Mouse (Mus musculus) fibroblast of lung, adult 2 months (primary cell): ENCODE data around the gene Tmod3.
"Not testable (repeated sequence)": the region's sequence is repeated elsewhere in the genome, so short reads cannot be mapped to it uniquely, and the experiment has no call there.

ENCODE experiments used
- DNase-seq: peaks from one replicate; pipeline ENCODE4 v3.0.0-alpha.2; 2011; ENCODE audit warnings: low read depth

The Tmod3 gene

DNA sequence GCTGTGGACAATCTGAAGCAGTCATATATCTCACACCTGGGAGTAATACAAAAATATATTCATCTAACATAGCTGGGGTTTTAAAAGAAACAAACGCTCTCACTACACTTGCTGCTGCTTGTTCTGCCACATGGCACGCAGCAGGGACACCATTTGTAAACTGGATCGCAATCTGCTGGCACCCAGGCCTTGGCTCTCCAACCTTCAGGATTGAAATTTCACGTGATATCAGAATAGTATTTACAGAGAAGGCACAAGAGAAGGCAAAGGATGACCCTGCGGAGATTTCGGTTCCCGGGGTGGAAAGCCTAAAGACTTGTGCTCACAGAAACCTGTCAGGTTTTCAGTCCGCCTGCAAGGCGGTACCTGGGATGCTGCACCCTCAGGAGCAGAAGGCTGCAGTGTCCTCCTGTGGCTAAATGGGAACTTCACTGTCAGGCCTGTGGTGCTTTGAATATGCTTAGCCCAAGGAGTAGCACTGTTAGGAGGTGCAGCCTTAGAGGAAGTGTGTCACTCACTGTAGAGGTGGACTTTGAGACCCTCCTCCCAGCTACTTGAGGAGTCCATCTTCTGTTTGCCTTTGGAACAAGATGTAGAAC lies 65.0 kb downstream of the Tmod3 start:
- DNase-seq: no peak

DNA sequence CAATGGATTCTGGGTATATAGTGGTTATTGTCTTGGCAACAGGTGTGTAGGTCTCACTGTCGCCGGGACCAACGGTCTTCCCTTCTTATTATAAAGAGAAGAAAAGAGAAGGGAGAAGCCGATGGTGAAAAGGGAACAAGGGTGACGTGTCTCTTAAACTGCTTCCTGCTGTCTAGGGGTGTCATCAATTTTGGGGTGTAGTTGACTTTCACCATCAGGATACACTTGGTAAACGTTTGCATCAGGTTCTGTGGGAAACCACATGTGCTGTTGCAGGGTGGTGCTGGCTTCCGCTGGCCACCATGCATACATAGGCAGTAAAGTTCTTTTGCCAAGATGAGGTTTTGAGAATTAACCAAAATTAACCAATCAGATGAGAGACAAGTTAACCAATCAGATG lies 71.2 kb downstream of the Tmod3 start:
- not testable (repeated sequence) for DNase-seq

DNA sequence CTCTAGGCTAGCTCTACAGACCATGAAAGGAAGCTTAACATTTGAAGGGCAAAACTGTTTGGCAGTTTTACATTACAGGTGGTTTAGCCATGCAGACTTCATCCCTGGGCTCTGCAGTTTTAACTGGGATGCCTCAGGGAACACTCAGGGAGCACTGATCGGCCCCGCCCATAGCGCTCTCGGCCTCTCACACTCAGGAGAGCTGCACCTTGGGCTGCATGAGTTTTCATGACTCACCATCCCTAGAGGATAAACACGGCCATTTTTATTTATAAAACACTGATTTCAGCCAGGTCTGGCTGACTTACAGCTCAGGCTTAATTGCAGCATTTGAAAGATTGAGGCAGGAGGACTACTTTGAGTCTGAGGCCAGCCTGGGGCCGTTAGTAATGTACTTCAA lies 74.2 kb downstream of the Tmod3 start:
- no peak for DNase-seq

DNA sequence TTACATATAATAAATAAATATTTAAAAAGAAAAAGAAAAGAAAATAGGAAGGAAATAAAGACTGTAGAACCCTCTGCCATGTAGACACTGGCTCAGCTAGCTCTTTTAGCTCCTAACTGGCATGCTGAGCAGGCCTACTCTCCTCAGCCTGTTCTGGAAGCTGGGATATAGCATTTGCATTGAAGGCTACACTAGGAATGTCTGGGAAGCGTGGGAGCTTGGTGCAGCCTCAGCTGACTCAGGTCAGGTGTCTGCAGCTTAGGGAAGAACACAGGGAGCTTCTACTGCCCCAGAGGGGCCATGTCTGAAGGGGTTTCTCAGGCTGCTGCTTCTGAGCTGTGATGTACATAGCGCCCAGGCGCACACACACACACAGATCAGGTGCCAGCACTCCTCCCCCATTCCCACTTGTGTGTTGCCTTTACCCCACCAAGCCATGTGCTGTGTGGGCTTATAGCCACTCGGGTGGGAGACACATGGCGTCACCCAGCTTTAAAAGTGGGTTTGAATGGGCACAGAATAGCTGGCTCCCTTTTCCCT lies 78.9 kb downstream of the Tmod3 start:
- no peak for DNase-seq

DNA sequence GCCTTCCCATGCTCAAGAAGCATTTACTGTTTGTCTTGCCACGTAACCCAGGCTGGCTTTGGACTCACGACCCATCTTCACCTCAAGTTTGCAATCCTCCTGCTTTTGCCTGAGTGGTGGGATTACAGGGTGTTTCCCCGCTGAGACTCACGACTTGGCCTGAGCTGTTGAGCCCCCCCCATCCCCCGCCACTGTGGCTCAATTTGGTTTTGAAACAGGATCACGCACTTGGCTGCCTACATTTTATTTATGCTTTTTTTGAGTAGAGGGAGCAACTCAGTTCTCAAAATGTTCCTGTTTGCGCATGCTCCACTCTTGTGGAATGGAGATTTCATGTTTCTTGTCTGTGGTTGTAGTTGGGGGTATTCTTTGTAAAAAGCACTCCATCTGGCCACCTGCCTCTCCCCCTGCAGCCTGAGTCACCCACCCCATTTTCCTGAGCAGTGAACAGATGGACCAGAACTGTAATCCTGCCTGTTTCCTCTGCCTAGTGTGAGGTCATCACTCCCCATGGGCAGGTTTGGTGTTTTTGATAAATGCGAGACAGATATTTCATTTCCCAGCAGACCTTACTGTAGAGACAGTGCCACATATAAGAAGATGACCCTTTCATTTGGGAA lies 80.2 kb downstream of the Tmod3 start:
- no peak for DNase-seq

DNA sequence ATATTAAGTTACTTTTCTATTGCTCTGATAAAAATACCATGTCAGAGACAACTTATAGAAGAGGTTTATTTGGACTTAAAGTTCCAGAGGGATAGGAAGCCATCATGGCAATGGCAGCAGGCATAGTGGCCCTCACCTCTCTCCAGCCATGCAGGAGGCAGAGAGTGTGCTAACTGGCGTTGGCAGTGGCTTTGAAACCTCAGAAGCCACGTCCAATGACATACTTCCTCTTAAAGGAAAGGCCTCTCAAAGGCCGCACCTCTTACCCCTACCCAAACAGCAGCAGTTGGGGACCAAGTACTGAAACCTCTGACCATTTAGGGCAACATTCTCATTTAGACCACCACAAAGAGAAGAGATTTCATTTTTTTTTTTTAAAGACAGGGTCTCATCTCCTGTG lies 82.2 kb downstream of the Tmod3 start:
- DNase-seq: no peak

DNA sequence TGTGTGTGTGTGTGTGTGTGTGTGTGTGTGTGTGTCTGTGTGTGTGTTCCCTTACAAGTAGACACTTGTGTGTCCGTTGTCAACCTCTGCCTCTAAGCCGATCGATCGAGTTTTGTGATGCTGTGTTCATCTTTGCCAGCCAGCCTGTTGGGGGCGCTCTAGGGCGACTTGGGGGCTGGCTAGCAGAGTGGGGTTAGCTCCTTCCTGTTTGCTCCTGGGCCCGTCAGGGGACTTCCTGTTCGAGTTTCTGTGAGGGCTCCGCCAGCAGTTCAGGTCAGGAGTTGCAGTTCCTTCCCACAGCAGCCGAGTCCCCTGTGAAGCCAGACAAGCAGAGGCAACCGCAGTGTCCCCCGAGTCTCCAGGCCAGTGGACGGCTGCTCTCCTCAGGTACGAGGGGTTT lies 91.2 kb downstream of the Tmod3 start:
- no peak for DNase-seq

DNA sequence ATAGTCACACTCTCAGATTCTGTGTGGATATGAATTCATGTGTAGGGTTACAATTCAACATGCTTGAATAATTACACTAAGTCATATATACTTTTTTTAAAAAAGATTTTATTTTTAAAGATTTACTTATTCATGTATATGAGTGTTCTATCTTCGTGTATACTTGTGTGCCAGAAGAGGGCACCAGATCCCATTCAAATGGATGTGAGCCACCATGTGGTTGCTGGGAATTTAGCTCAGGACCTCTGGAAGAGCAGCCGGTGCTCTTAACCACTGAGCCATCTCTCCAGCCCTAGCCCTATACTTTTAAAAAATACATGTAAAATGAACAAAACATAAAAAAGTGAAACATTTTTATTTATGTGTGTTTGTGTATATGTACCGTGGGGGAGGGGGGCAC lies 91.9 kb downstream of the Tmod3 start:
- DNase-seq: no peak

DNA sequence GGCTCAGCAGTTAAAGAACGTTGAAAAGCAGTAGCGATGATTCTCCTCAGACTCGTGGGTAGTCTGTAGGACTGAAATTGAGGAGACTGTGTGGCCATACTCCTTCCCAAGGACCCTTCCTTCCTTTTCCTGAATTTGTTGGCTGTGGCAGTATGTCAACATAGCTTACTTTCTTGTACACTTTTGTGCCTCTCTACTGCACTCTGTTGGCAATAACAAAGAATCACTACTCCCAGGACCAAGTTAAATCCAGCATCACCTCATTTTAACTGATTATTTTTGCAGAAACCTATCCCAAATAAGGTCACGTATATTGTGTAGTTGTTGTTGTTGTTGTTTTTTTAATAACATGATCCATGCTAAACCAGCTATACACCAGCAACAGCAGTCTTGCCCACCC lies 92.8 kb downstream of the Tmod3 start:
- no peak for DNase-seq

DNA sequence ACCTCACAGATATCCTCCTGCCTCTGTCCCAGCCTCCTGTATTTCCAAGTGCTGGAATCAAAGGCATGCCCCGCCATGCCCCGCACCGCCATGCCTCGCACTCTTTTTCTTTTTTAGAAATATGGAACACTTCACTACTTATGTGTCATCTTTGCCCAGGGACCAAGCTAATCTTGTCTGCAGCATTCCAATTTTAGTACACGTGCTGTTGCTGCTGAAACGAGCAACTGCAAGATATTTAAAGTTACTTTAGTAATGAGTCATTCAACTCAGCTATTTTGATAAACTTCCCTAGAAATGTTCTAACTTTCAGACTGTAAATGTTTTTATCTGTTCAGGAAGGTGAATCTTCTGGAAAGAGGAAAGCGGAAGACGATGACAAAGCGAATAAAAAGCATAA lies 93.6 kb downstream of the Tmod3 start:
- DNase-seq: no peak

DNA sequence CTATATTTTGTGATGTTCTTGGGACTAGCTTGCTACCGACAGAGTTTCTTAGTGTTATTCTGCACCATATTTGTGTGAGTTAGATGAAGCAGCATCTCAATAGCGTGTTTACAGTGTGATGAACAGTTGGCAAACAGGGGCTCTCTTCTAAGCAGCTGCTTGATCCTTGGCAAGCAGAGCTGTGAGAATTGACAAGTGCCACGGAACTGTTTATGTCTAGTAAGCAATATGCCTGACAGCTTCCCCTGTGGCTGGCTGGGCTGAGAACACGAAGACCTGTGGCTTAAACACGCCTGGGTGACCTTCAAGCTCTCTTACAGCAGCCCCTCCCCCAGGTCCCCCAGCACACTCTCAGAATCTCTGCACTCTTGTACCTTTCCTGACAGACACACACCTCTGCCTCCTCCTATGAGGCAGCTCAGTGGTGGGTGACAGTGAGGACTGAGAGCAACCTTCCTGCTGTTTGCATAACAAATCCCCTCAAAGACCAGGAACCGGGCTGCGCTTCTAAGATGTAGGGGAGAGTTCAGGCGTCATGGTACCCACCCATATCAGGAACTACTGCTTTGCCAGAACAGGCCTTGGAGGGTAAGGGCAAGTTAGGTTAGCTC lies 96.3 kb downstream of the Tmod3 start:
- no peak for DNase-seq

DNA sequence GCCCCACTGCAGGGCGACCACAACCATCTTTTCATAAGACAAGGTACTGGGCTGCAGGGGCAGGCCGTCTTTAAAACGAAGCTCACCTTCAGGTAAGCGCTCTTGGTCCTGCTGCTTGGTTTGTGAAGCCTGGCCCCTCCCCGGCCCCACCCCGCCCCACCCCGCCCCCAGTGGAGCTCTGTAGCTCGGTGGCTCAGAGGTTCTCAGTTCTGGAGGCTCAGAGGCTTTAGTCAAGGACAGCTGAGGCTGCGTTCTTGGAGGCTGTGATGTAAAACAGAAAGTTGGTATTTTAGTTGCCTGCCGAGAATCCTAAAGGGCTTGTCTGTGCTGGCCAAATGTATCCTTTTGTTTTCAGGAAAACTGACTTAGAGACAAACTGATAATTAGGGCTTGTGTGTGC lies 103.8 kb downstream of the Tmod3 start:
- no peak for DNase-seq

DNA sequence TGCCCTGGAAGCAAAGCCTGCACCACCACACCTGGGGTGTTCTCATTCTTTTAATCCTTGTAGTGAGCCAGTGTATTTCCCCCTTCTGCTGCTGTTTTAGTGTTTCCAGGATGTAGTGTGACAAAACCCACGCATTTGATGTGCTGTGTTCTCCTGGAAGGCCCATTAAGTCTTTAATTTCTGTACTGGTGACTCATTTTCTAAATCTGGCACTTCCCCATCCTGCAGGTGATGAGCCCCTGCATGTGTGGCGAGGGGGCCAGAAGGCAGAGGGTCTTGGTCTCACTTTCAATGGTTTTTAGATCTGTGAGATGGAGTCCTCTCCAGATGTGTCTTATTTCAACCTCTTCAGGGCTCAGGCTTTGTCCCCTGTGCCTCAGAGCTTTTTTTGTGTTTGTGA lies 105.5 kb downstream of the Tmod3 start:
- DNase-seq: no peak

DNA sequence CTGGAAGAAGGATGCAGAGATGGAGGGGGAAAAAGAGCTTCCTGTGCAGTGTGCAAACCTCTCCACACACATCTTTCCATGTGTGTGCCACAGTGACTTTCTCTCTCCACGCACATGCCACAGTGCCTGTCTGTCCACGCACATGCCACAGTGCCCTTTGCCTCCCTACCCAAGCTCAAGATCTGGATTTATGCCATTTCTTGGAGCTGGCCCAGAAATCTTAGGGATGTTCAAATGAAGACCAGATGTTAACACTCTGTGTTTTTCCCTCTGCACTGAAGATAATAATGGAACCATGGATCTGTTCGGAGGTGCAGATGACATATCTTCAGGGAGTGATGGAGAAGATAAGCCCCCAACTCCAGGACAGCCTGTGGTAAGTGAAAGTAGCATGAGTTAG lies 111.4 kb downstream of the Tmod3 start:
- no peak for DNase-seq
